Mouse (Mus musculus): ENCODE measurements around the gene Rnf4. TPM values are rescaled to one million over a fixed set of nuclear protein-coding genes. Genes with fewer than 3 reads are reported as not detected.

Rnf4 gene
- total and polyA plus RNA-seq, 3 experiments, result 60.3 to 117 (median 112) TPM

- in situ Hi-C loops (cut with MboI; ENCODE audit: low pct_ligation_motif_present, low pct_unique_long_range_greater_than_20kb, low sequenced_read_pairs), result no loop called here
- H3K4me2 ChIP-seq (ENCODE audit: insufficient read depth, low read depth, poor library complexity, severe bottlenecking), result no peak overlapping the region
- no peak overlapping the region for H3K9ac ChIP-seq (ENCODE audit: insufficient read depth, low read depth)
- no peak overlapping the region for H3K27ac ChIP-seq (ENCODE audit: insufficient read depth, low read depth)
- H3K4me1 ChIP-seq (ENCODE audit: control insufficient read depth in 1 of 2, insufficient read depth in 2 of 2), result peaks cover 0 to 5% of the 10 kb centered on the region in 2 experiments; a peak in 1 of 4 replicates
- dilution Hi-C loops (cut with MboI; ENCODE audit: extremely low pct_ligation_motif_present, extremely low pct_unique_long_range_greater_than_20kb, low sequenced_read_pairs), result no loop called here
- H3K27me3 ChIP-seq (replicated peaks), result no peaks in the 10 kb centered on the region
- H3K79me2 ChIP-seq (replicated peaks; ENCODE audit: control insufficient read depth, extremely low read depth, insufficient read depth, poor library complexity, severe bottlenecking), result no peaks in the 10 kb centered on the region
- H3K4me3 ChIP-seq (replicated peaks in 1 of 3; ENCODE audit: low read depth in 2 of 3, low read length in 2 of 3, poor library complexity in 1 of 3), result no peak overlapping the region
- H3K36me3 ChIP-seq (replicated peaks in 1 of 2; ENCODE audit: control insufficient read depth in 1 of 2, insufficient read depth in 1 of 2, low read length in 1 of 2), result peaks cover 0 to 20% of the 10 kb centered on the region in 2 experiments
- H3K9me3 ChIP-seq (replicated peaks; ENCODE audit: low read length), result peaks cover 2% of the 10 kb centered on the region
- DNase-seq (ENCODE audit: extremely low read depth), result no peak
- TF ChIP-seq TBP (conservative IDR thresholded peaks at IDR 0.05; ENCODE audit: low read depth, low read length), result no peak
- no peak for TF ChIP-seq MXI1 (IDR thresholded peaks at IDR 0.05; ENCODE audit: low read depth, low read length)
- TF ChIP-seq POLR2A (IDR thresholded peaks at IDR 0.05; ENCODE audit: low read depth, low read length), result no peak
- no peak for TF ChIP-seq SIN3A (IDR thresholded peaks at IDR 0.05; ENCODE audit: low read length)
- no peak for TF ChIP-seq ELF1 (IDR thresholded peaks at IDR 0.05; ENCODE audit: low read depth, low read length)
- no peak for TF ChIP-seq CHD2 (IDR thresholded peaks at IDR 0.05; ENCODE audit: low read length)
- TF ChIP-seq ZNF384 (IDR thresholded peaks at IDR 0.05; ENCODE audit: low read depth, low read length), result no peak
- no peak for TF ChIP-seq CTCF (conservative IDR thresholded peaks at IDR 0.05 in 1 of 2, IDR thresholded peaks at IDR 0.05 in 1 of 2; ENCODE audit: low read depth in 2 of 2, low read length in 2 of 2)
- TF ChIP-seq HCFC1 (IDR thresholded peaks at IDR 0.05; ENCODE audit: low read depth, low read length), result no peak
Measured at GRCm38 (mm10) chr5:34330136-34330535, 6.0 kb upstream of the Rnf4 start.

- Histone ChIP-seq H3K27me3 (replicated peaks) (no peaks in the 10 kb centered on the region), H3K9ac (ENCODE audit: insufficient read depth, low read depth) (no peak overlapping the region), H3K9me3 (replicated peaks; ENCODE audit: low read length) (peaks cover 2% of the 10 kb centered on the region), H3K4me1 (ENCODE audit: control insufficient read depth in 1 of 2, insufficient read depth in 2 of 2) (peaks cover 0 to 17% of the 10 kb centered on the region in 2 experiments; a peak in 2 of 4 replicates), H3K36me3 (replicated peaks in 1 of 2; ENCODE audit: control insufficient read depth in 1 of 2, insufficient read depth in 1 of 2, low read length in 1 of 2) (peaks cover 0 to 26% of the 10 kb centered on the region in 2 experiments), H3K27ac (ENCODE audit: insufficient read depth, low read depth) (no peak overlapping the region), H3K4me2 (ENCODE audit: insufficient read depth, low read depth, poor library complexity, severe bottlenecking) (no peak overlapping the region), H3K4me3 (replicated peaks in 1 of 3; ENCODE audit: low read depth in 2 of 3, low read length in 2 of 3, poor library complexity in 1 of 3) (no peak overlapping the region), H3K79me2 (replicated peaks; ENCODE audit: control insufficient read depth, extremely low read depth, insufficient read depth, poor library complexity, severe bottlenecking) (peaks cover 29% of the 10 kb centered on the region)
- dilution Hi-C loops (cut with MboI; ENCODE audit: extremely low pct_ligation_motif_present, extremely low pct_unique_long_range_greater_than_20kb, low sequenced_read_pairs) (no loop called here), in situ Hi-C loops (cut with MboI; ENCODE audit: low pct_ligation_motif_present, low pct_unique_long_range_greater_than_20kb, low sequenced_read_pairs) (no loop called here)
- TF ChIP-seq RAD21 (IDR thresholded peaks at IDR 0.05; ENCODE audit: low read depth, low read length) (no peak), SMC3 (IDR thresholded peaks at IDR 0.05; ENCODE audit: low read depth, low read length) (no peak), MEF2A (IDR thresholded peaks at IDR 0.05; ENCODE audit: borderline replicate concordance, low read depth, low read length) (no peak), USF2 (conservative IDR thresholded peaks at IDR 0.05; ENCODE audit: low read depth, low read length) (no peak), MYC (IDR thresholded peaks at IDR 0.05; ENCODE audit: low read depth, low read length) (no peak), TCF12 (IDR thresholded peaks at IDR 0.05; ENCODE audit: low read depth, low read length) (no peak), GABPA (IDR thresholded peaks at IDR 0.05; ENCODE audit: insufficient replicate concordance, low read depth, low read length) (no peak), ZNF384 (IDR thresholded peaks at IDR 0.05; ENCODE audit: low read depth, low read length) (no peak), MXI1 (IDR thresholded peaks at IDR 0.05; ENCODE audit: low read depth, low read length) (no peak)
- no peak for DNase-seq (ENCODE audit: extremely low read depth)
Measured at GRCm38 (mm10) chr5:34334081-34334480, 2.0 kb upstream of the Rnf4 start.
